Mouse (Mus musculus) hematopoietic multipotent progenitor cell, adult 10-12 weeks (in vitro differentiated cells): ENCODE data around the gene Zdhhc13. TPM values are rescaled to one million over a fixed set of nuclear protein-coding genes. Genes with fewer than 3 reads are reported as not detected.

Experiments
- polyA plus RNA-seq: library from polyadenylated mRNA; stranded (reverse); fragments of >175 nt; gene quantifications from 2 replicates; pipeline ENCODE4 v1.2.3, GENCODE M21; 2012; ENCODE audit warnings: low replicate concordance

The Zdhhc13 gene
- polyA plus RNA-seq = 4.5 and 8.7 TPM in 2 replicates

GRCm38 (mm10) chr7:48788851-48789572, at the start of gene Zdhhc13:
Gene Zdhhc13, plus strand, starts transcription at chr7:48789003.

GRCm38 (mm10) chr7:48847820-48848650, 59.2 kb downstream of the Zdhhc13 start, which contains the start of gene Csrp3:
Gene Csrp3, minus strand, starts transcription at chr7:48848033.

Other genes starting within 250 kb of the Zdhhc13 start
- not detected in 2 replicates for gene Mrgprb2, start 230.9 kb upstream of the Zdhhc13 start, polyA plus RNA-seq
- gene Mrgprb3, start 145.2 kb upstream of the Zdhhc13 start, polyA plus RNA-seq = not detected in 2 replicates
- not detected in 2 replicates for gene Csrp3, start 59.0 kb downstream of the Zdhhc13 start, polyA plus RNA-seq
- gene E2f8, start 92.6 kb downstream of the Zdhhc13 start, polyA plus RNA-seq = 4.1 and 14.1 TPM in 2 replicates
- gene Nav2, start 119.7 kb downstream of the Zdhhc13 start, polyA plus RNA-seq = 3.2 and 10.3 TPM in 2 replicates